Mouse (Mus musculus): Measurements from ENCODE around the gene Ccdc38. TPM values are rescaled to one million over a fixed set of nuclear protein-coding genes. Genes with fewer than 3 reads are reported as not detected.
A peak's percentile ranks its signal among the peaks of the same experiment; 100 is the strongest.

Ccdc38 gene
- polyA plus RNA-seq, 1 experiment from 2014 or later, result 0.56 TPM

- ATAC-seq (ENCODE audit: insufficient number of reproducible peaks, insufficient read depth, low FRiP score, low TSS enrichment, low read depth), result no peak
- H3K4me2 ChIP-seq, result no peak overlapping the region
- no peaks in the 10 kb centered on the region for H3K36me3 ChIP-seq
- H3K27ac ChIP-seq, result no peak overlapping the region
- H3K4me3 ChIP-seq, result no peak overlapping the region
- WGBS, result 84% methylated on average over 5 of the region's 5 CpGs
- H3K27me3 ChIP-seq, result no peaks in the 10 kb centered on the region
- H3K9me3 ChIP-seq, result no peaks in the 10 kb centered on the region
- H3K4me1 ChIP-seq, result no peaks in the 10 kb centered on the region
- H3K9ac ChIP-seq, result no peak overlapping the region
Measured at GRCm38 (mm10) chr10:93519756-93520155, 20.7 kb upstream of the Ccdc38 start.

GRCm38 (mm10) chr10:93520994-93521393 lies 19.4 kb upstream of the Ccdc38 start:
- no peak for ATAC-seq (ENCODE audit: insufficient number of reproducible peaks, insufficient read depth, low FRiP score, low TSS enrichment, low read depth)
- no peak overlapping the region for H3K4me3 ChIP-seq
- H3K9me3 ChIP-seq, result no peaks in the 10 kb centered on the region
- 67% methylated on average over 4 of the region's 4 CpGs for WGBS
- H3K36me3 ChIP-seq, result no peaks in the 10 kb centered on the region
- no peak overlapping the region for H3K27ac ChIP-seq
- no peaks in the 10 kb centered on the region for H3K27me3 ChIP-seq
- H3K4me2 ChIP-seq, result no peak overlapping the region
- H3K9ac ChIP-seq, result no peak overlapping the region
- no peaks in the 10 kb centered on the region for H3K4me1 ChIP-seq

DNA sequence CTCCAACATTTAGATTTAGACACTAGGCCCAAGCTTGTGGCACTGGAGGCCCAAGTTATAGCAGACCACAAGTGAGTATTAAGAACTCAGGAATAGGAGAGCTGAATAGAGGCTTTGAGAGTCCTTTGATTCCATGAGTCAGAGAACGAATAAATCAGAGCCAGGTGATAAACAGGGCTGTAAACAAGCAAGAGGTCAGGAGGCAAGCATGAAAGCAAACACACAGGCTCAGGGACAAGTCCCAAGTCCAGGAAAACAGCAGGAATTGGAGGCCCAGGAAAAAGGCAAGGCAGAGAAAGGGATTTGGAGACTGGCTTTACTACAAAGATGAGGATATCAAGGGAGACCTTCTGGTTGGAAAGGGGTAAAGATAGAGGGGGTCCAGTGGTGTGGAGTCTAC lies 15.1 kb upstream of the Ccdc38 start:
- Histone ChIP-seq H3K4me1 (no peaks in the 10 kb centered on the region), H3K4me2 (no peak overlapping the region), H3K27ac (no peak overlapping the region), H3K9ac (no peak overlapping the region), H3K27me3 (no peaks in the 10 kb centered on the region; the same call in 1 of the 2 replicates), H3K4me3 (no peak overlapping the region), H3K9me3 (no peaks in the 10 kb centered on the region), H3K36me3 (no peaks in the 10 kb centered on the region)
- no peak for ATAC-seq (ENCODE audit: insufficient number of reproducible peaks, insufficient read depth, low FRiP score, low TSS enrichment, low read depth)
- WGBS, result 78% methylated on average over 1 of the region's 1 CpGs

DNA sequence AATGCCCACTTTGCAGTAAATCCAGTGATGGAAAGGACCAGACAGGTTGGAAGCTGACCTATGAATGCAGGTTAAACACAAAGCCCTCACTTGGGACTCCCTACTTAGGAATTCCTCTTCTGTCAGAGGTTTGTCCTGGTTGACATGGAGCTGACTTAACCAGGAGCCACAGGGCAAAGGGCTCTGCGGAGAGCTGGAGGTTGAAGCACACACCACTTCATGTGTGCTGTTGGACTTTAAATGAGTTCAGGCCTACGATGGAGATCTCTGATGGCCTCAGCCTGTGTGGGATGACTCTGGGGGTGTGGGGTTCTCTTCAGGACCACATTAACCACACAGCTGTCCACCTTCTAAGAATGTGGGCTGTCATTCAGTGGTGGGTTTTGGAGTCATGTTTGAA lies 2.1 kb upstream of the Ccdc38 start:
- Histone ChIP-seq H3K9me3 (no peaks in the 10 kb centered on the region), H3K9ac (no peak overlapping the region), H3K27ac (no peak overlapping the region), H3K36me3 (no peaks in the 10 kb centered on the region), H3K4me1 (peaks cover 16% of the 10 kb centered on the region; the same call in 1 of the 2 replicates), H3K27me3 (peaks cover 34% of the 10 kb centered on the region), H3K4me2 (no peak overlapping the region), H3K4me3 (no peak overlapping the region)
- 92% methylated on average over 2 of the region's 2 CpGs for WGBS
- no peak for ATAC-seq (ENCODE audit: insufficient number of reproducible peaks, insufficient read depth, low FRiP score, low TSS enrichment, low read depth)

DNA sequence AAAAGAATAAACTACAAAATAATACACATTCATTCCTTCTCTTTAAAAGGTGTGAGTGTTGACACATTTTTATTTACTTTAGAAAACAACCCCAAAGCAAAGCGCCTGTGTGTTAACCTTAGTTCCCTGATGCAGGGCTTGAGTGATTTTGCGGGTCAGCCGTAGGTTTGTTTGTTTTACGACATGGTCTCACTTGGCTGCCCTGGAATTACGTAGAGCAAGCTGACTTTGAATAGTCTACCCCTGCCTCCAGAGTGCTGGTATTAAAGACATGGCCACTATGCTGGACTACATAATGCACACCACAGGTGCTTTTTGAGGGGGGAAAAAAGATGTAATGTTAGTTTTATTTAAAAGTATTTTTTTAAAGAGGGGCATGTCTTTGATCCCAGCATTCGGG lies 1.6 kb upstream of the Ccdc38 start:
- no peak overlapping the region for H3K27ac ChIP-seq
- peaks cover 32% of the 10 kb centered on the region for H3K27me3 ChIP-seq
- no peak for ATAC-seq (ENCODE audit: insufficient number of reproducible peaks, insufficient read depth, low FRiP score, low TSS enrichment, low read depth)
- H3K9me3 ChIP-seq, result no peaks in the 10 kb centered on the region
- H3K4me3 ChIP-seq, result no peak overlapping the region
- H3K9ac ChIP-seq, result no peak overlapping the region
- peaks cover 16% of the 10 kb centered on the region; the same call in 1 of the 2 replicates for H3K4me1 ChIP-seq
- 73% methylated on average over 6 of the region's 6 CpGs for WGBS
- H3K36me3 ChIP-seq, result no peaks in the 10 kb centered on the region
- no peak overlapping the region for H3K4me2 ChIP-seq

GRCm38 (mm10) chr10:93539775-93540430 lies 529 bp upstream of the Ccdc38 start, which contains the start of gene Amdhd1:
Gene Amdhd1, minus strand, starts transcription at chr10:93540033.
- no peak within 1 kb of the TSS for H3K27ac ChIP-seq
- H3K9me3 ChIP-seq, result no peaks in the 10 kb centered on the region
- 2% methylated on average over 35 of the region's 35 CpGs for WGBS
- H3K9ac ChIP-seq, result peak within 1 kb of the TSS; percentile 63
- H3K36me3 ChIP-seq, result no peaks in the 10 kb centered on the region
- ATAC-seq (ENCODE audit: insufficient number of reproducible peaks, insufficient read depth, low FRiP score, low TSS enrichment, low read depth), result peak; percentile 82
- H3K4me2 ChIP-seq, result peak within 1 kb of the TSS; percentile 80
- H3K4me3 ChIP-seq, result peak within 1 kb of the TSS; percentile 46
- peaks cover 24% of the 10 kb centered on the region for H3K27me3 ChIP-seq
- H3K4me1 ChIP-seq, result peaks cover 12% of the 10 kb centered on the region; the same call in 1 of the 2 replicates

- 83% methylated on average over 1 of the region's 1 CpGs for WGBS
- Histone ChIP-seq H3K4me1 (peaks cover 12% of the 10 kb centered on the region; the same call in 1 of the 2 replicates), H3K9ac (no peak overlapping the region), H3K27me3 (peaks cover 12% of the 10 kb centered on the region), H3K36me3 (no peaks in the 10 kb centered on the region), H3K27ac (no peak overlapping the region), H3K9me3 (no peaks in the 10 kb centered on the region), H3K4me3 (no peak overlapping the region), H3K4me2 (no peak overlapping the region)
- no peak for ATAC-seq (ENCODE audit: insufficient number of reproducible peaks, insufficient read depth, low FRiP score, low TSS enrichment, low read depth)
Measured at GRCm38 (mm10) chr10:93541585-93541984, 1.2 kb downstream of the Ccdc38 start.

DNA sequence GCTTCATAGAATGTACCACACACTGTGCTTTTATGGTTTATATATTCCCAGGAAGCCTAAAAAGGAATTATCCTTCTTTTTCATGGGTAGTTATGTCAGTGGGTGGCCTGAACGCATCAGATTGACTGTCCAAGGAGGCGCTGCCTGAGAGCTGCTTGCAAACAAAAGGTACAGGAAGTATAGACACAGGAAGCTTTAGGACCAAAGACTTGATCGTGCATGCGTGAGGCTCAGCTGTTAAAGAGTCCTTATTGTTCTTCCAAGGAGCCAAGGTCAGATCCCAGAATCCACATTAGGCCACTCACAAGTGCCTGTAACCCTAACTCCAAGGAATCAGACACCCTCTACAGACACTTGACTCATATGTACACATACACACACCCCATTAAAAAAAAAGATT lies 1.9 kb downstream of the Ccdc38 start:
- ATAC-seq (ENCODE audit: insufficient number of reproducible peaks, insufficient read depth, low FRiP score, low TSS enrichment, low read depth), result no peak
- no peak overlapping the region for H3K4me2 ChIP-seq
- peaks cover 9% of the 10 kb centered on the region for H3K27me3 ChIP-seq
- H3K36me3 ChIP-seq, result no peaks in the 10 kb centered on the region
- 49% methylated on average over 4 of the region's 4 CpGs for WGBS
- H3K4me1 ChIP-seq, result peaks cover 12% of the 10 kb centered on the region; the same call in 1 of the 2 replicates
- no peaks in the 10 kb centered on the region for H3K9me3 ChIP-seq
- no peak overlapping the region for H3K9ac ChIP-seq
- H3K27ac ChIP-seq, result no peak overlapping the region
- H3K4me3 ChIP-seq, result no peak overlapping the region

- WGBS, result 76% methylated on average over 6 of the region's 6 CpGs
- H3K27ac ChIP-seq, result no peak overlapping the region
- no peak overlapping the region for H3K4me3 ChIP-seq
- H3K9me3 ChIP-seq, result no peaks in the 10 kb centered on the region
- peaks cover 12% of the 10 kb centered on the region; the same call in 1 of the 2 replicates for H3K4me1 ChIP-seq
- H3K4me2 ChIP-seq, result no peak overlapping the region
- no peak for ATAC-seq (ENCODE audit: insufficient number of reproducible peaks, insufficient read depth, low FRiP score, low TSS enrichment, low read depth)
- H3K27me3 ChIP-seq, result peaks cover 5% of the 10 kb centered on the region; the same call in 1 of the 2 replicates
- no peak overlapping the region for H3K9ac ChIP-seq
- no peaks in the 10 kb centered on the region for H3K36me3 ChIP-seq
Measured at GRCm38 (mm10) chr10:93543176-93543575, 2.7 kb downstream of the Ccdc38 start.

DNA sequence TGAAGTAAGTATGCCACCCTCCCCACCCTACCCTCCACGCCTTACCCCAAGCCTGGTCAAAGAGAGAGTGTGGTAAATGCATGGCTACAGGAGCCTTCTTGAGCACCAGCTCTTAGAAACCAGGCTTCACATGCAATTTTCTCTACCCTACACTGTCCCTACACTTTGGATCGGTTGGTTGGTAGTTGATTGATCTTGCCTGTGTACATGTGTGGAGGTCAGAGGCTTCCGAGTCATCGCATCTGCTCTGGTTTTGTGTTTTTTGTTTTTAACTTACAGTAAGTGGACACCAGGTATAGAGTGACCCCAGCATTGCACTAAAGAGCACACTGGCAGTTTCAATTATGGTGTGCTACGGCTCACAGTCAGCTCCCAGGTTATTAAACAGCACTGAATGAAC lies 3.7 kb downstream of the Ccdc38 start:
- ATAC-seq (ENCODE audit: insufficient number of reproducible peaks, insufficient read depth, low FRiP score, low TSS enrichment, low read depth), result no peak
- no peak overlapping the region for H3K9ac ChIP-seq
- H3K4me1 ChIP-seq, result peaks cover 16% of the 10 kb centered on the region; the same call in 1 of the 2 replicates
- H3K4me3 ChIP-seq, result no peak overlapping the region
- WGBS, result 61% methylated on average over 5 of the region's 5 CpGs
- H3K27ac ChIP-seq, result no peak overlapping the region
- H3K4me2 ChIP-seq, result no peak overlapping the region
- peaks cover 5% of the 10 kb centered on the region; the same call in 1 of the 2 replicates for H3K27me3 ChIP-seq
- no peaks in the 10 kb centered on the region for H3K36me3 ChIP-seq
- no peaks in the 10 kb centered on the region for H3K9me3 ChIP-seq

DNA sequence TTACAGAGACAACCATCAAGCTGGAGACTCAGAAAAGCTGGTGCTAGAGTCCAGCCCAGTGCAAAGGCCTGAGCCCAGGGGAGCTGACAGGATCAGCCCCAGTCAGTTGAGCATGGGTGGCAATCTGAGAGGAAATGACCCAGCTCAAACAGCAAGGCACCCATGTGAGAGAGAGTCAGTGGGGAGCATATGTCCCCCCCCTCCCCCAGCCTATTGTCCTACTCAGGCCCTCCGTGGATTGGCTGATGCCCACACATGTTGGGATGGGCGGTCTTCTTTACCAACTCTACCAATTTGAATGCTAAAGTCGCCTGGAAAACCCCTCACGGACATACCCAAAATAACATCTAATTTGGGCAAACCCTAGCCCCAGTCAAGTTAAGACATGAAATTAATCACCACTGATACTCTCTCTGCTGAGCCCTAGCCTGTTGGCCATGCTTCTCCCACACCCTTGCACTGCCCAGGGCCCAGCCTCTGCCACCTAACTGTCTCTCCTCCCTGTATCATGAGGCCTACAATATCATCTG lies 7.4 kb downstream of the Ccdc38 start:
- Histone ChIP-seq H3K27me3 (no peaks in the 10 kb centered on the region), H3K9ac (no peak overlapping the region), H3K4me3 (no peak overlapping the region), H3K36me3 (no peaks in the 10 kb centered on the region), H3K4me1 (peaks cover 9% of the 10 kb centered on the region; the same call in 1 of the 2 replicates), H3K27ac (no peak overlapping the region), H3K4me2 (no peak overlapping the region), H3K9me3 (no peaks in the 10 kb centered on the region)
- WGBS, result 88% methylated on average over 4 of the region's 4 CpGs
- ATAC-seq (ENCODE audit: insufficient number of reproducible peaks, insufficient read depth, low FRiP score, low TSS enrichment, low read depth), result no peak

- WGBS, result 10% methylated on average over 7 of the region's 7 CpGs
- no peaks in the 10 kb centered on the region for H3K36me3 ChIP-seq
- no peak for ATAC-seq (ENCODE audit: insufficient number of reproducible peaks, insufficient read depth, low FRiP score, low TSS enrichment, low read depth)
- peaks cover 9% of the 10 kb centered on the region; the same call in 1 of the 2 replicates for H3K4me1 ChIP-seq
- H3K9ac ChIP-seq, result no peak overlapping the region
- no peaks in the 10 kb centered on the region for H3K9me3 ChIP-seq
- no peaks in the 10 kb centered on the region for H3K27me3 ChIP-seq
- H3K27ac ChIP-seq, result peak overlapping the region; percentile 72
- no peak overlapping the region for H3K4me2 ChIP-seq
- no peak overlapping the region for H3K4me3 ChIP-seq
Measured at GRCm38 (mm10) chr10:93548991-93549390, 8.6 kb downstream of the Ccdc38 start.

All from embryonic facial prominence, embryonic 13.5 days (tissue).